Mouse (Mus musculus): ENCODE measurements around the gene Hoxa6. TPM values are rescaled to one million over a fixed set of nuclear protein-coding genes. Genes with fewer than 3 reads are reported as not detected.
A peak's percentile ranks its signal among the peaks of the same experiment; 100 is the strongest.

The Hoxa6 gene
- total and polyA plus RNA-seq, 2 experiments from 2014 or later, result 6.0 to 12.3 TPM

GRCm38 (mm10) chr6:52162093-52162380 lies 46.5 kb downstream of the Hoxa6 start:
- peak overlapping the region; percentile 67 for H3K4me3 ChIP-seq (ENCODE audit: low read length)
- peaks cover 40% of the 10 kb centered on the region for H3K27me3 ChIP-seq (ENCODE audit: insufficient read depth, low read length)
- DNase-seq (ENCODE audit: low spot score) (peak; percentile 45), ATAC-seq (no peak)
- WGBS, result 13% methylated on average over 1 of the region's 1 CpGs
- H3K27ac ChIP-seq, result peak overlapping the region; percentile 42; the same call in 1 of the 2 replicates
- H3K36me3 ChIP-seq (ENCODE audit: insufficient read depth, low read length), result no peaks in the 10 kb centered on the region
- TF ChIP-seq CTCF (IDR thresholded peaks at IDR 0.05; ENCODE audit: low read depth), result no peak
- peak overlapping the region; percentile 93 for H3K4me2 ChIP-seq (ENCODE audit: low read depth, low read length)
- no peaks in the 10 kb centered on the region for H3K4me1 ChIP-seq (ENCODE audit: insufficient read depth, low read length)
- H3K9ac ChIP-seq (replicated peaks; ENCODE audit: low read length), result peak overlapping the region; percentile 39; the same call in 1 of the 2 replicates
- no peaks in the 10 kb centered on the region for H3K9me3 ChIP-seq (ENCODE audit: low read length)

- Histone ChIP-seq H3K9me3 (ENCODE audit: low read length) (no peaks in the 10 kb centered on the region), H3K4me3 (ENCODE audit: low read length) (peak overlapping the region; percentile 67), H3K4me2 (ENCODE audit: low read depth, low read length) (peak overlapping the region; percentile 93), H3K27ac (peak overlapping the region; percentile 71), H3K27me3 (ENCODE audit: insufficient read depth, low read length) (peaks cover 42% of the 10 kb centered on the region), H3K4me1 (ENCODE audit: insufficient read depth, low read length) (no peaks in the 10 kb centered on the region), H3K36me3 (ENCODE audit: insufficient read depth, low read length) (no peaks in the 10 kb centered on the region), H3K9ac (replicated peaks; ENCODE audit: low read length) (peak overlapping the region; percentile 39; the same call in 1 of the 2 replicates)
- TF ChIP-seq CTCF (IDR thresholded peaks at IDR 0.05; ENCODE audit: low read depth), result no peak
- ATAC-seq (no peak), DNase-seq (ENCODE audit: low spot score) (peak; percentile 4)
- WGBS, result 7% methylated on average over 8 of the region's 8 CpGs
Measured at GRCm38 (mm10) chr6:52161336-52162092, 47.0 kb downstream of the Hoxa6 start.

- Histone ChIP-seq H3K4me1 (ENCODE audit: insufficient read depth, low read length) (no peaks in the 10 kb centered on the region), H3K27me3 (ENCODE audit: insufficient read depth, low read length) (peaks cover 49% of the 10 kb centered on the region), H3K4me2 (ENCODE audit: low read depth, low read length) (peak overlapping the region; percentile 93), H3K4me3 (ENCODE audit: low read length) (peak overlapping the region; percentile 67), H3K9ac (replicated peaks; ENCODE audit: low read length) (peak overlapping the region; percentile 39), H3K36me3 (ENCODE audit: insufficient read depth, low read length) (no peaks in the 10 kb centered on the region), H3K9me3 (ENCODE audit: low read length) (no peaks in the 10 kb centered on the region), H3K27ac (peak overlapping the region; percentile 71)
- no peak; the same call in 1 of the 2 replicates for TF ChIP-seq CTCF (IDR thresholded peaks at IDR 0.05; ENCODE audit: low read depth)
- DNase-seq (ENCODE audit: low spot score), result peak; percentile 65
- ATAC-seq, result no peak
- WGBS, result 5% methylated on average over 30 of the region's 30 CpGs
Measured at GRCm38 (mm10) chr6:52160511-52161335, 47.8 kb downstream of the Hoxa6 start.

- no peaks in the 10 kb centered on the region for H3K36me3 ChIP-seq (ENCODE audit: insufficient read depth, low read length)
- WGBS, result 5% methylated on average over 8 of the region's 9 CpGs
- H3K4me2 ChIP-seq (ENCODE audit: low read depth, low read length), result peak overlapping the region; percentile 93
- peak overlapping the region; percentile 72; the same call in 1 of the 2 replicates for H3K9ac ChIP-seq (replicated peaks; ENCODE audit: low read length)
- peak overlapping the region; percentile 71; the same call in 1 of the 2 replicates for H3K27ac ChIP-seq
- H3K27me3 ChIP-seq (ENCODE audit: insufficient read depth, low read length), result peaks cover 56% of the 10 kb centered on the region
- H3K4me1 ChIP-seq (ENCODE audit: insufficient read depth, low read length), result no peaks in the 10 kb centered on the region
- peak overlapping the region; percentile 67 for H3K4me3 ChIP-seq (ENCODE audit: low read length)
- DNase-seq (ENCODE audit: low spot score) (peak; percentile 52), ATAC-seq (no peak)
- H3K9me3 ChIP-seq (ENCODE audit: low read length), result no peaks in the 10 kb centered on the region
- TF ChIP-seq CTCF (IDR thresholded peaks at IDR 0.05; ENCODE audit: low read depth), result no peak
Measured at GRCm38 (mm10) chr6:52159979-52160378, 48.5 kb downstream of the Hoxa6 start.

GRCm38 (mm10) chr6:52159164-52159761 lies 49.3 kb downstream of the Hoxa6 start:
- peak overlapping the region; percentile 71 for H3K27ac ChIP-seq
- 6% methylated on average over 12 of the region's 12 CpGs for WGBS
- H3K36me3 ChIP-seq (ENCODE audit: insufficient read depth, low read length), result no peaks in the 10 kb centered on the region
- H3K4me2 ChIP-seq (ENCODE audit: low read depth, low read length), result peak overlapping the region; percentile 93
- no peak for TF ChIP-seq CTCF (IDR thresholded peaks at IDR 0.05; ENCODE audit: low read depth)
- DNase-seq (ENCODE audit: low spot score) (peak; percentile 44), ATAC-seq (0 out of 2 replicates have a peak, but pooled peaks have one; percentile 3)
- no peaks in the 10 kb centered on the region for H3K4me1 ChIP-seq (ENCODE audit: insufficient read depth, low read length)
- peak overlapping the region; percentile 72 for H3K9ac ChIP-seq (replicated peaks; ENCODE audit: low read length)
- no peaks in the 10 kb centered on the region for H3K9me3 ChIP-seq (ENCODE audit: low read length)
- peaks cover 64% of the 10 kb centered on the region for H3K27me3 ChIP-seq (ENCODE audit: insufficient read depth, low read length)
- H3K4me3 ChIP-seq (ENCODE audit: low read length), result peak overlapping the region; percentile 67

- peak within 1 kb of the TSS; percentile 93 for H3K4me2 ChIP-seq (ENCODE audit: low read depth, low read length)
- H3K9ac ChIP-seq (replicated peaks; ENCODE audit: low read length), result peak within 1 kb of the TSS; percentile 72
- ATAC-seq, result peak; percentile 83
- H3K9me3 ChIP-seq (ENCODE audit: low read length), result no peaks in the 10 kb centered on the region
- no peaks in the 10 kb centered on the region for H3K4me1 ChIP-seq (ENCODE audit: insufficient read depth, low read length)
- TF ChIP-seq CTCF (IDR thresholded peaks at IDR 0.05; ENCODE audit: low read depth), result no peak
- no peaks in the 10 kb centered on the region for H3K36me3 ChIP-seq (ENCODE audit: insufficient read depth, low read length)
- peak within 1 kb of the TSS; percentile 67 for H3K4me3 ChIP-seq (ENCODE audit: low read length)
- WGBS, result under 1% methylated on average over 55 of the region's 55 CpGs
- peaks cover 63% of the 10 kb centered on the region for H3K27me3 ChIP-seq (ENCODE audit: insufficient read depth, low read length)
- peak; percentile 85 for DNase-seq (ENCODE audit: low spot score)
- peak within 1 kb of the TSS; percentile 71 for H3K27ac ChIP-seq
Measured at GRCm38 (mm10) chr6:52158276-52159051, 50.1 kb downstream of the Hoxa6 start, which contains the start of gene Hoxa1. Gene Hoxa1, minus strand, starts transcription at chr6:52158317.
